Mouse (Mus musculus): ENCODE results near the gene Eef1g. TPM values are rescaled to one million over a fixed set of nuclear protein-coding genes. Genes with fewer than 3 reads are reported as not detected.
A peak's percentile ranks its signal among the peaks of the same experiment; 100 is the strongest.

The Eef1g gene
- polyA plus RNA-seq, 1 experiment: 5.4 TPM

- peaks cover 70% of the 10 kb centered on the region for H3K4me1 ChIP-seq (ENCODE audit: control insufficient read depth)
- peak overlapping the region; percentile 84 for H3K4me3 ChIP-seq (replicated peaks)
- TF ChIP-seq GATA1 (IDR thresholded peaks at IDR 0.05; ENCODE audit: low read length) (no peak), TAL1 (IDR thresholded peaks at IDR 0.05; ENCODE audit: low read length) (no peak)
- peaks cover 64% of the 10 kb centered on the region for H3K36me3 ChIP-seq (ENCODE audit: control insufficient read depth)
- H3K9me3 ChIP-seq (ENCODE audit: control insufficient read depth, low read length): no peaks in the 10 kb centered on the region
- H3K27me3 ChIP-seq (ENCODE audit: control insufficient read depth): no peaks in the 10 kb centered on the region
Observed at GRCm38 (mm10) chr19:8928689-8929223, 38.1 kb upstream of the Eef1g start.

GRCm38 (mm10) chr19:8929224-8930088, 37.4 kb upstream of the Eef1g start, which contains the start of the genes Rom1 and Eml3:
Rom1 (minus strand) TSS chr19:8929356.
Eml3 (plus strand) TSS chr19:8929552.
- no peak for TF ChIP-seq TAL1 (IDR thresholded peaks at IDR 0.05; ENCODE audit: low read length)
- no peak for TF ChIP-seq GATA1 (IDR thresholded peaks at IDR 0.05; ENCODE audit: low read length)
- H3K4me1 ChIP-seq (ENCODE audit: control insufficient read depth): peaks cover 68% of the 10 kb centered on the region
- peak within 1 kb of the TSS; percentile 84 for H3K4me3 ChIP-seq (replicated peaks)
- no peaks in the 10 kb centered on the region for H3K9me3 ChIP-seq (ENCODE audit: control insufficient read depth, low read length)
- H3K27me3 ChIP-seq (ENCODE audit: control insufficient read depth): no peaks in the 10 kb centered on the region
- peaks cover 67% of the 10 kb centered on the region for H3K36me3 ChIP-seq (ENCODE audit: control insufficient read depth)

GRCm38 (mm10) chr19:8930117-8930516, 36.7 kb upstream of the Eef1g start:
- Histone ChIP-seq H3K36me3 (ENCODE audit: control insufficient read depth) (peaks cover 70% of the 10 kb centered on the region), H3K27me3 (ENCODE audit: control insufficient read depth) (no peaks in the 10 kb centered on the region), H3K9me3 (ENCODE audit: control insufficient read depth, low read length) (no peaks in the 10 kb centered on the region), H3K4me3 (replicated peaks) (peak overlapping the region; percentile 84), H3K4me1 (ENCODE audit: control insufficient read depth) (peaks cover 65% of the 10 kb centered on the region)
- TF ChIP-seq TAL1 (IDR thresholded peaks at IDR 0.05; ENCODE audit: low read length): no peak
- no peak for TF ChIP-seq GATA1 (IDR thresholded peaks at IDR 0.05; ENCODE audit: low read length)

- Histone ChIP-seq H3K4me1 (ENCODE audit: control insufficient read depth) (peaks cover 59% of the 10 kb centered on the region), H3K36me3 (ENCODE audit: control insufficient read depth) (peaks cover 70% of the 10 kb centered on the region), H3K9me3 (ENCODE audit: control insufficient read depth, low read length) (no peaks in the 10 kb centered on the region), H3K27me3 (ENCODE audit: control insufficient read depth) (no peaks in the 10 kb centered on the region), H3K4me3 (replicated peaks) (peak overlapping the region; percentile 84)
- TF ChIP-seq TAL1 (IDR thresholded peaks at IDR 0.05; ENCODE audit: low read length) (no peak), GATA1 (IDR thresholded peaks at IDR 0.05; ENCODE audit: low read length) (no peak)
Observed at GRCm38 (mm10) chr19:8930771-8931170, 36.1 kb upstream of the Eef1g start.

- Histone ChIP-seq H3K4me1 (ENCODE audit: control insufficient read depth) (peaks cover 34% of the 10 kb centered on the region), H3K4me3 (replicated peaks) (no peak overlapping the region), H3K36me3 (ENCODE audit: control insufficient read depth) (peaks cover 77% of the 10 kb centered on the region), H3K9me3 (ENCODE audit: control insufficient read depth, low read length) (no peaks in the 10 kb centered on the region), H3K27me3 (ENCODE audit: control insufficient read depth) (no peaks in the 10 kb centered on the region)
- TF ChIP-seq TAL1 (IDR thresholded peaks at IDR 0.05; ENCODE audit: low read length) (no peak), GATA1 (IDR thresholded peaks at IDR 0.05; ENCODE audit: low read length) (no peak)
Observed at GRCm38 (mm10) chr19:8936736-8937135, 30.1 kb upstream of the Eef1g start.

- Histone ChIP-seq H3K4me3 (replicated peaks) (peak overlapping the region; percentile 100), H3K36me3 (ENCODE audit: control insufficient read depth) (peaks cover 72% of the 10 kb centered on the region), H3K27me3 (ENCODE audit: control insufficient read depth) (no peaks in the 10 kb centered on the region), H3K9me3 (ENCODE audit: control insufficient read depth, low read length) (no peaks in the 10 kb centered on the region), H3K4me1 (ENCODE audit: control insufficient read depth) (peaks cover 57% of the 10 kb centered on the region)
- TF ChIP-seq GATA1 (IDR thresholded peaks at IDR 0.05; ENCODE audit: low read length) (no peak), TAL1 (IDR thresholded peaks at IDR 0.05; ENCODE audit: low read length) (no peak)
Observed at GRCm38 (mm10) chr19:8940526-8941133, 26.2 kb upstream of the Eef1g start.

- Histone ChIP-seq H3K36me3 (ENCODE audit: control insufficient read depth) (peaks cover 72% of the 10 kb centered on the region), H3K27me3 (ENCODE audit: control insufficient read depth) (no peaks in the 10 kb centered on the region), H3K4me3 (replicated peaks) (peak overlapping the region; percentile 100), H3K9me3 (ENCODE audit: control insufficient read depth, low read length) (no peaks in the 10 kb centered on the region), H3K4me1 (ENCODE audit: control insufficient read depth) (peaks cover 62% of the 10 kb centered on the region)
- no peak for TF ChIP-seq TAL1 (IDR thresholded peaks at IDR 0.05; ENCODE audit: low read length)
- TF ChIP-seq GATA1 (IDR thresholded peaks at IDR 0.05; ENCODE audit: low read length): no peak
Observed at GRCm38 (mm10) chr19:8941136-8941514, 25.7 kb upstream of the Eef1g start.

- no peaks in the 10 kb centered on the region for H3K9me3 ChIP-seq (ENCODE audit: control insufficient read depth, low read length)
- H3K36me3 ChIP-seq (ENCODE audit: control insufficient read depth): peaks cover 72% of the 10 kb centered on the region
- H3K4me1 ChIP-seq (ENCODE audit: control insufficient read depth): peaks cover 67% of the 10 kb centered on the region
Observed at GRCm38 (mm10) chr19:8941515-8942217, 25.2 kb upstream of the Eef1g start, which contains the start of gene Mta2. Mta2 (plus strand) TSS chr19:8941875.

More at GRCm38 (mm10) chr19:8941515-8942217, 25.2 kb upstream of the Eef1g start, which contains the start of gene Mta2:
- Histone ChIP-seq H3K4me3 (replicated peaks) (peak within 1 kb of the TSS; percentile 100), H3K27me3 (ENCODE audit: control insufficient read depth) (no peaks in the 10 kb centered on the region)
- no peak for TF ChIP-seq GATA1 (IDR thresholded peaks at IDR 0.05; ENCODE audit: low read length)
- TF ChIP-seq TAL1 (IDR thresholded peaks at IDR 0.05; ENCODE audit: low read length): no peak
